ENCODE assay signal across 8 mouse cellular contexts in genomic region chr14:20733041-20733951, GRCm38 (mm10). TPM values are rescaled to one million over a fixed set of nuclear protein-coding genes. Genes with fewer than 3 reads are reported as not detected.
DNase-seq lines count a peak whose midpoint lies in the region; ATAC-seq lines count a peak whose summit lies in the region.

No protein-coding gene starts in this region.

- peak; percentile 41 to 50 for DNase-seq in spleen, postnatal 10 days (ENCODE audit: low spot score in 2 of 2)
- DNase-seq in spleen, postnatal 4 days (ENCODE audit: low spot score in 2 of 2): no peak
- DNase-seq in midbrain, embryonic 10.5 days (ENCODE audit: low spot score): no peak
- no peak for DNase-seq in right cerebral cortex, adult 18-20 months
- DNase-seq in cerebellum, adult 11 months: no peak

- WGBS in embryonic facial prominence, embryonic 12.5 days: 51% methylated on average over 12 of the region's 12 CpGs
- 51% methylated on average over 12 of the region's 12 CpGs for WGBS in hindbrain, embryonic 16.5 days
- WGBS in midbrain, embryonic 10.5 days: 54% methylated on average over 12 of the region's 12 CpGs

- peak overlapping the region; percentile 85 for H3K9ac ChIP-seq in embryonic facial prominence, embryonic 12.5 days
- H3K9ac ChIP-seq in hindbrain, embryonic 16.5 days (ENCODE audit: low read depth, low read length): peak overlapping the region; percentile 88

- peak overlapping the region; percentile 93; the same call in 1 of the 2 replicates for H3K27ac ChIP-seq in embryonic facial prominence, embryonic 12.5 days
- H3K27ac ChIP-seq in hindbrain, embryonic 16.5 days (ENCODE audit: low read depth, low read length): peak overlapping the region; percentile 90; the same call in 1 of the 2 replicates
- H3K27ac ChIP-seq in midbrain, embryonic 10.5 days (replicated peaks): peak overlapping the region; percentile 98

- H3K9me3 ChIP-seq in embryonic facial prominence, embryonic 12.5 days: no peaks in the 10 kb centered on the region
- no peaks in the 10 kb centered on the region for H3K9me3 ChIP-seq in hindbrain, embryonic 16.5 days (ENCODE audit: control insufficient read depth, low read length)
- H3K9me3 ChIP-seq in midbrain, embryonic 10.5 days (replicated peaks): no peaks in the 10 kb centered on the region

- H3K4me2 ChIP-seq in embryonic facial prominence, embryonic 12.5 days (replicated peaks): peak overlapping the region; percentile 83
- peak overlapping the region; percentile 93 for H3K4me2 ChIP-seq in hindbrain, embryonic 16.5 days (ENCODE audit: low read length)

- peak overlapping the region; percentile 83 for H3K4me3 ChIP-seq in embryonic facial prominence, embryonic 12.5 days
- H3K4me3 ChIP-seq in hindbrain, embryonic 16.5 days (ENCODE audit: low read length): peak overlapping the region; percentile 78
- peak overlapping the region; percentile 91 for H3K4me3 ChIP-seq in midbrain, embryonic 10.5 days

- H3K27me3 ChIP-seq in embryonic facial prominence, embryonic 12.5 days: no peaks in the 10 kb centered on the region
- H3K27me3 ChIP-seq in hindbrain, embryonic 16.5 days (replicated peaks; ENCODE audit: control insufficient read depth, insufficient read depth, low read length): no peaks in the 10 kb centered on the region
- no peaks in the 10 kb centered on the region for H3K27me3 ChIP-seq in midbrain, embryonic 10.5 days (ENCODE audit: low read depth, poor library complexity, severe bottlenecking)

- H3K36me3 ChIP-seq in embryonic facial prominence, embryonic 12.5 days: peaks cover 48% of the 10 kb centered on the region
- H3K36me3 ChIP-seq in hindbrain, embryonic 16.5 days (ENCODE audit: control insufficient read depth, insufficient read depth, low read length): peaks cover 22% of the 10 kb centered on the region
- H3K36me3 ChIP-seq in midbrain, embryonic 10.5 days: peaks cover 74% of the 10 kb centered on the region

- H3K4me1 ChIP-seq in embryonic facial prominence, embryonic 12.5 days: peaks cover 12% of the 10 kb centered on the region; the same call in 1 of the 2 replicates
- H3K4me1 ChIP-seq in hindbrain, embryonic 16.5 days (ENCODE audit: control insufficient read depth, insufficient read depth, low read depth, low read length): peaks cover 12% of the 10 kb centered on the region
- peaks cover 22% of the 10 kb centered on the region for H3K4me1 ChIP-seq in midbrain, embryonic 10.5 days

- no peak for ATAC-seq in embryonic facial prominence, embryonic 12.5 days (ENCODE audit: insufficient number of reproducible peaks, insufficient read depth, low FRiP score, low TSS enrichment)
- no peak; the same call in 1 of the 2 replicates for ATAC-seq in hindbrain, embryonic 16.5 days
- ATAC-seq in monocyte, adult 5-6 weeks (replicated peaks; ENCODE audit: insufficient number of reproducible peaks, low FRiP score, low TSS enrichment, poor library complexity, severe bottlenecking): no peak

RNA-seq across cellular contexts. Expression of gene Ndst2, which starts 1.1 kb away (rescaled TPM):
- polyA plus RNA-seq in embryonic facial prominence, embryonic 12.5 days (2016; fragmentation: Nextera tagmentation; extraction: Ambion mirVana): 34.7 and 35.1 TPM in 2 replicates
- polyA plus RNA-seq in hindbrain, embryonic 16.5 days (2015; fragmentation: Nextera tagmentation; extraction: Ambion mirVana): 16.7 and 20.8 TPM in 2 replicates
- polyA plus RNA-seq in midbrain, embryonic 10.5 days (2016; fragmentation: Nextera tagmentation; extraction: Ambion mirVana): 24.0 and 26.2 TPM in 2 replicates
- total RNA-seq in monocyte, adult 5-6 weeks (2017): 15.6 to 17.6 TPM (median 16.8 TPM) in 3 replicates

RNA-seq across cellular contexts. Expression of gene Zswim8, which starts 25.9 kb away (rescaled TPM):
- polyA plus RNA-seq in embryonic facial prominence, embryonic 12.5 days (2016; fragmentation: Nextera tagmentation; extraction: Ambion mirVana): 45.8 and 49.1 TPM in 2 replicates
- 36.1 and 42.2 TPM in 2 replicates for polyA plus RNA-seq in hindbrain, embryonic 16.5 days (2015; fragmentation: Nextera tagmentation; extraction: Ambion mirVana)
- polyA plus RNA-seq in midbrain, embryonic 10.5 days (2016; fragmentation: Nextera tagmentation; extraction: Ambion mirVana): 26.1 and 34.4 TPM in 2 replicates
- total RNA-seq in monocyte, adult 5-6 weeks (2017): 36.0 to 67.6 TPM (median 60.8 TPM) in 3 replicates

RNA-seq across cellular contexts. Expression of gene Chchd1, which starts 30.5 kb away (rescaled TPM):
- 233 and 238 TPM in 2 replicates for polyA plus RNA-seq in embryonic facial prominence, embryonic 12.5 days (2016; fragmentation: Nextera tagmentation; extraction: Ambion mirVana)
- 148 and 163 TPM in 2 replicates for polyA plus RNA-seq in hindbrain, embryonic 16.5 days (2015; fragmentation: Nextera tagmentation; extraction: Ambion mirVana)
- polyA plus RNA-seq in midbrain, embryonic 10.5 days (2016; fragmentation: Nextera tagmentation; extraction: Ambion mirVana): 242 and 277 TPM in 2 replicates
- total RNA-seq in monocyte, adult 5-6 weeks (2017): 61.2 to 77.6 TPM (median 74.5 TPM) in 3 replicates

RNA-seq across cellular contexts. Expression of gene Fut11, which starts 38.5 kb away (rescaled TPM):
- polyA plus RNA-seq in embryonic facial prominence, embryonic 12.5 days (2016; fragmentation: Nextera tagmentation; extraction: Ambion mirVana): 27.4 and 29.3 TPM in 2 replicates
- polyA plus RNA-seq in hindbrain, embryonic 16.5 days (2015; fragmentation: Nextera tagmentation; extraction: Ambion mirVana): 29.1 and 30.1 TPM in 2 replicates
- 18.3 and 21.4 TPM in 2 replicates for polyA plus RNA-seq in midbrain, embryonic 10.5 days (2016; fragmentation: Nextera tagmentation; extraction: Ambion mirVana)
- 5.0 to 9.7 TPM (median 8.2 TPM) in 3 replicates for total RNA-seq in monocyte, adult 5-6 weeks (2017)

RNA-seq across cellular contexts. Expression of gene Sec24c, which starts 59.2 kb away (rescaled TPM):
- polyA plus RNA-seq in embryonic facial prominence, embryonic 12.5 days (2016; fragmentation: Nextera tagmentation; extraction: Ambion mirVana): 97.3 and 100 TPM in 2 replicates
- 80.6 and 103 TPM in 2 replicates for polyA plus RNA-seq in hindbrain, embryonic 16.5 days (2015; fragmentation: Nextera tagmentation; extraction: Ambion mirVana)
- 103 and 114 TPM in 2 replicates for polyA plus RNA-seq in midbrain, embryonic 10.5 days (2016; fragmentation: Nextera tagmentation; extraction: Ambion mirVana)
- 156 to 200 TPM (median 191 TPM) in 3 replicates for total RNA-seq in monocyte, adult 5-6 weeks (2017)

Comparison
In these comparisons a context has a peak if more than half of its experiments do, and no peak if none do; other contexts are left out.
1. DNase-seq: peak in spleen, postnatal 10 days (2 of 2); none in spleen, postnatal 4 days (0 of 2), midbrain, embryonic 10.5 days (single experiment), right cerebral cortex, adult 18-20 months (single experiment) and cerebellum, adult 11 months (single experiment).
2. Peak in every context shown above with its lines, with median percentiles within 50 percentile points of each other: H3K27ac ChIP-seq and H3K4me3 ChIP-seq.